Mouse (Mus musculus) midbrain, embryonic 15.5 days (tissue): Measurements from ENCODE around the gene Slc51b. TPM values are rescaled to one million over a fixed set of nuclear protein-coding genes. Genes with fewer than 3 reads are reported as not detected.

ENCODE experiments used
- ATAC-seq: fragments of 200-750 bp; cut with Nextera tagmentation; replicated peaks from 2 replicates; pipeline ENCODE4 v1.8.0; 2017; ENCODE audit warnings: moderate TSS enrichment
- H3K27ac ChIP-seq: fragments of 300-500 bp; sonication (generic); 2 replicates; pipeline ENCODE4 v1.5.1; 2015; ENCODE audit warnings: mild to moderate bottlenecking, inconsistent platforms
- H3K27me3 ChIP-seq: fragments of 300-500 bp; sonication (generic); replicated peaks from 2 replicates; pipeline ENCODE4 v1.6.1; 2015; ENCODE audit warnings: inconsistent platforms
- H3K36me3 ChIP-seq: fragments of 300-500 bp; sonication (generic); replicated peaks from 2 replicates; pipeline ENCODE4 v1.6.1; 2015; ENCODE audit warnings: inconsistent platforms
- H3K4me1 ChIP-seq: fragments of 300-500 bp; sonication (generic); 2 replicates; pipeline ENCODE4 v1.6.1; 2015; ENCODE audit warnings: inconsistent platforms
- H3K4me2 ChIP-seq: fragments of 300-500 bp; sonication (generic); 2 replicates; pipeline ENCODE4 v1.6.1; 2015; ENCODE audit warnings: inconsistent platforms, mild to moderate bottlenecking, moderate library complexity
- H3K4me3 ChIP-seq: fragments of 300-500 bp; sonication (generic); 2 replicates; pipeline ENCODE4 v1.5.1; 2015; ENCODE audit warnings: mild to moderate bottlenecking, inconsistent platforms
- H3K9ac ChIP-seq: fragments of 300-500 bp; sonication (generic); 2 replicates; pipeline ENCODE4 v1.6.1; 2015; ENCODE audit warnings: mild to moderate bottlenecking, inconsistent platforms
- H3K9me3 ChIP-seq: fragments of 300-500 bp; sonication (generic); 2 replicates; pipeline ENCODE4 v1.6.1; 2016; ENCODE audit warnings: inconsistent platforms
- WGBS: fragments of 180-500 bp; shearing (Covaris S2); methylation state at CpG from one replicate; pipeline ENCODE4 v1.1.7; 2015; ENCODE audit warnings: mixed read lengths; 5-methylcytosine and 5-hydroxymethylcytosine counted together
- polyA plus RNA-seq: library from polyadenylated mRNA; unstranded; fragments of >200 nt; fragmentation: Nextera tagmentation; extraction: Ambion mirVana; gene quantifications from 2 replicates; pipeline ENCODE4 v1.2.1, GENCODE M21; 2015

Slc51b gene
- polyA plus RNA-seq, 1 experiment from 2014 or later, result not detected

DNA sequence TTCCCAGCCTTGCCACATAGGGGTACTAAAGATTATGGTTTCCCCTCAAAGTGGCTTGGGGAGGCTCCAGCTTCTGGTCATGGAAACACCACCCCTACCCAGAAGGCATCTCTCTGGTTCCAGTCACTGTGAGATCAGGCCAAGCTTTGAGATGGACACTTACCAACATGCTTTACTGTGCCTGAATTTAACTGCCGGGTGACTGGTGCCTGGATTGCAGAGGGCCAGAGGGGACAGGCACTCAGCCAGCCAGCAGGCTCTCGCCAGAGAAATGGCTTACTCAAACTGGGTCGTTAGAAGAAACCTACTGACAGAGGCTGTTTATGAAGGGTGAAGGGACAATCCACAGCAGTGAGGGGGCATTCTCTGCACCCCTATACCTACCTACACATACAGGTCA is 38.5 kb downstream of the Slc51b start:
- Histone ChIP-seq H3K9me3 (no peaks in the 10 kb centered on the region), H3K9ac (no peak overlapping the region), H3K36me3 (no peaks in the 10 kb centered on the region), H3K27ac (no peak overlapping the region), H3K4me3 (no peak overlapping the region), H3K4me1 (no peaks in the 10 kb centered on the region), H3K4me2 (no peak overlapping the region), H3K27me3 (peaks cover 5% of the 10 kb centered on the region; the same call in 1 of the 2 replicates)
- WGBS, result 55% methylated on average over 3 of the region's 3 CpGs
- ATAC-seq, result no peak

DNA sequence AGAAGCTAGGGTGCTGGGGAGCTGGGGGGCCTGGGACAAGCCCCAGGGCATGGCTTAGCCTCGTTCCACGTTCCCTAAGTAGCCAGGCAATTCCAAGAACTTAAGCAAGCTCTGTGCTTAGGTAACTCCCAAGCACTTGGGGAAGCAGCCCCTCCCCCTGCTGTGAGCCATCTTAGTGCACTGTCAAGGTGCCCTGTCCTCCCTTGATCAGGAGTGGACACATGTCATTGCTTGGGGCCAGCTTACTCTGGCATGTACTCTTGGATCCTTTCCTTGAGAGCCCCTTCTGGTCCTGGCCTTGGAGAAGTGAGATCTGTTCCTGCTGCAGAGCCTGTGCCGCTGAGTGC is 40.0 kb downstream of the Slc51b start:
- H3K27me3 ChIP-seq, result no peaks in the 10 kb centered on the region
- no peak overlapping the region for H3K27ac ChIP-seq
- 68% methylated on average over 3 of the region's 3 CpGs for WGBS
- H3K4me3 ChIP-seq, result no peak overlapping the region
- no peak for ATAC-seq
- no peak overlapping the region for H3K4me2 ChIP-seq
- H3K9me3 ChIP-seq, result no peaks in the 10 kb centered on the region
- H3K9ac ChIP-seq, result no peak overlapping the region
- H3K4me1 ChIP-seq, result no peaks in the 10 kb centered on the region
- H3K36me3 ChIP-seq, result no peaks in the 10 kb centered on the region

DNA sequence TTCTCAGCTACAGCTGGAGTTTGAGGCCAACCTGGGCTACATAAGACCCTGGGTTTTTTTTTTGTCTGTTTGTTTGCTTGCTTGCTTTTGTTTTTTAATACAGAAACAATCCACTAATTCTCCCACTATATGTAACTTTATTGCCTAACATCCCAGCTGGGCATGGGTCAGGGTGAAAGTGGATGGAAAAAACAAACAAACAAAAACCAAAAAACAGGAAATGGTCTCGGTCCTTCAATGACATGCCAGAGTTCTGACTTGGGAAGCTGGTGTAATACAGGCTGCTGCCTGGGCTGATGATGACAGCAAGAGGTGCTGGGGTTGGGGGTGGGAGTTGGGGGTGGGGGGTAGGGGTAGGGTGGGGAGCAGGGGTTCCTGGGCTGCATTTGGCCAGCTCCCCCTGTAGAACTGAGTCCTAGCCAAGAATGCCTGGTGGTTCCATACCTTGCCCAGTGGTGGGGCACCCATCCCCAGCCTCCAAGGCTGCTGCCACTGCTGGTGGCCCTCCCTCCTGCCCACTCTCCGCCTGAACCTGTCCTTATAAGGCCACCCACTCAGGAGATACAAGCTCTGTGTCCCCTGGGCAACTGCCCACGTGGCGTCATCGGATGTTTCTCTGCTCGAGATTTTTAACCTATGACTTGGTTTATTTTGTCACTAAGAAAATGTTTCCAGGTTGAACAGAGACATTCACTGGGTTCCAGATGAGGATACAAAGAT is 40.6 kb downstream of the Slc51b start:
- no peaks in the 10 kb centered on the region for H3K36me3 ChIP-seq
- no peak overlapping the region for H3K27ac ChIP-seq
- WGBS, result 84% methylated on average over 6 of the region's 6 CpGs
- ATAC-seq, result no peak
- no peaks in the 10 kb centered on the region for H3K4me1 ChIP-seq
- H3K9ac ChIP-seq, result no peak overlapping the region
- H3K4me3 ChIP-seq, result no peak overlapping the region
- H3K27me3 ChIP-seq, result no peaks in the 10 kb centered on the region
- no peak overlapping the region for H3K4me2 ChIP-seq
- H3K9me3 ChIP-seq, result no peaks in the 10 kb centered on the region

DNA sequence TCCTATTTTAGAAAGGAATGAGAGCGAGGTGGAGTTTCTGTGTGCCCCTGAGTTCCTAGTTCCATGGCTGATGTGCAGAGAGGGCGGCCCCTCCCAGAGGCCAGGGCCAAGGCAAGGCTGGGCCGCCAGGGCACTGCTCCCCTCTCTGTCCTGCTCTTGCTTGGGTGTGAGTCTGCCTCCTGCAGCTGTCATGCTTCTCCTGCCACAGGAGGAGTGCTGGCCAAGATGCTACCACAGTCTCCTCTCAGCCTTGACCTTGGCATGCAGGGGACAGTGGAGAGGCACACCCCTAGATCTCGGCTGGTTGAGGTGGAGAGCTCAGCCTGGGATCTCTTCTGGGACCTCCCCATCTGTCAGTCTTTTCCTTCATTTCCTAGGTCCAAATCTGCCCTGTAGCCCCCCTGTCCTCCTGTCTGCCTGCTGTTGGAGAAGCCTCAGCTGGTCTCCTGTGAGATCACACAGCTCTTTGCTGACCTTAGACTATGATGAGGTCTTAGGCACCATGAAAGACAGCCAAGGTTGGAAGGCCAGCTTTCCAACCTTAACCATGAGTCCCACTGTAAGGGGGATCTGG is 41.7 kb downstream of the Slc51b start:
- H3K4me3 ChIP-seq, result no peak overlapping the region
- ATAC-seq, result no peak
- no peak overlapping the region for H3K27ac ChIP-seq
- H3K4me2 ChIP-seq, result no peak overlapping the region
- no peaks in the 10 kb centered on the region for H3K9me3 ChIP-seq
- H3K9ac ChIP-seq, result no peak overlapping the region
- H3K4me1 ChIP-seq, result no peaks in the 10 kb centered on the region
- H3K36me3 ChIP-seq, result no peaks in the 10 kb centered on the region
- WGBS, result 78% methylated on average over 4 of the region's 4 CpGs
- H3K27me3 ChIP-seq, result no peaks in the 10 kb centered on the region

DNA sequence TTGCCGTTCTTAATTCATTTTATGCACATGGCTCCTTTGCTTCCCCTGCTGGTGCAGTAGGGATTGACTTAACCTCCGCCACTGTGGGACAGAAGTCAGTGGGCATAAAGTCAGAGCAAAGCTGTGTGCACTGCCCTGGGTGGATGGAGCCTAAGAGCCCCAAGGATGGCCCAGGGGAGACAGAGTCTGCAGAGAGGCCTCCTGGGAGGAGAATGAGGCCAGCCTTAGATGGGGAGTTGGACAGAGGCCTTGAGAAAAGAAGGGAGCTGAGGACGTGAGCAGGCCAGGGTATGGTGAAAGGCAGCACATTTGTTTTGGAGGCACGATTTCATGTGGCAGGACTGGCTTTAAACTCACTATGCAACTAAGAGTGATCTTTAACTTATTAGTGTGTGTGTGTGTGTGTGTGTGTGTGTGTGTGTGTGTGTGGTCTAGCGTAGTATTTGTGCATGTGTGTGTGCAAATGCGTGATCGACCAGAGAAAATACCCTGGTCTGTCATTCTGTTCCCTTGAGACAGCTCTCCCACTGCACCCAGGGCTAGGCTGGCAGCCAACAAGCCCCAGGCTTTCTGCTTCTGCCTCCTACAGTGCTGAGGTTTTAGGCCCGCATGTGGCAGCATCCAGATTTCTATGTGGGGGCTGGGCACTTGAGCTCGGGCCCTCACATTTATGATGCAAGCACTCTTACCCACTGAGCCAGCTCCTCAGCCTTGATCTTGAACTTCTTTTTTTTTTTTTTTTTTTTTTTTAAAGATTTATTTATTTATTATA is 47.4 kb downstream of the Slc51b start:
- no peaks in the 10 kb centered on the region for H3K9me3 ChIP-seq
- ATAC-seq, result no peak
- 0 out of 2 replicates have a peak, but pooled peaks cover 3% of the 10 kb centered on the region for H3K36me3 ChIP-seq
- WGBS, result 79% methylated on average over 9 of the region's 9 CpGs
- H3K4me1 ChIP-seq, result no peaks in the 10 kb centered on the region
- no peak overlapping the region for H3K4me2 ChIP-seq
- H3K4me3 ChIP-seq, result no peak overlapping the region
- H3K27me3 ChIP-seq, result no peaks in the 10 kb centered on the region
- no peak overlapping the region for H3K27ac ChIP-seq
- H3K9ac ChIP-seq, result no peak overlapping the region

DNA sequence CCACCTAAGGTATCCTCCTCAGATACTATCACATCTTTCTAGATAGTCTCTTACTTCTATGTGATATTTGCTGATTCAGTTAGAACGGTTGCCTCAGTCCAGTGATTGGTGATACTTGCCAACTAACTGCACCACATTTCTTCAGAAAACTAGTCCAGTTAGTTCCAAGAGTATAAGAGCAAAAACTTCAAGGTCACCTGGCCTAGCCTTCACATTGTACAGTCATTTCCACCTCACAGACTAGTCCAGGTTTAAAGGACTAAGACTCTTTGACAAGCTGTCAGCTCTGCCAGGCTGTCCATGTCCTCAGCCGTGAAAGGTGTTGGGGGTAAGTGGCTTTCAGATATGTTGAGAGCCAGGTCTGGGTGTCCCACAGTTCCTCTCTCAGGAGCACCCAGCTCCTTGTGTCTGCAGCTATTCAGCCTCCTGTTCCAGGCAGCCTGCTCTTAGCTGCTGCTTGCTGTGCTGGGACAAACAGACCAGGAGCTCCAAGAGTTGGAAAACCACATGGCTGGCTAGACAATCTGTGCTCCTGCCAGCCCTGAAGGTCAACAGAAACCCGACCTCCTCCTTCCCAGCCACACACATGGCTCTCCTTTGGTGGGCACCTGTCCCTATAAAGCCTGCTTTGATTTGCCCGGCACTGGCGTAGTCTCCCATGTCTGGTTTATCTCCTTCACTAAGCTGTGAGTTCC is 48.1 kb downstream of the Slc51b start:
- no peak for ATAC-seq
- Histone ChIP-seq H3K27me3 (no peaks in the 10 kb centered on the region), H3K4me2 (no peak overlapping the region), H3K36me3 (0 out of 2 replicates have a peak, but pooled peaks cover 3% of the 10 kb centered on the region), H3K9ac (no peak overlapping the region), H3K9me3 (no peaks in the 10 kb centered on the region), H3K4me3 (no peak overlapping the region), H3K27ac (no peak overlapping the region), H3K4me1 (no peaks in the 10 kb centered on the region)
- 87% methylated on average over 5 of the region's 5 CpGs for WGBS

DNA sequence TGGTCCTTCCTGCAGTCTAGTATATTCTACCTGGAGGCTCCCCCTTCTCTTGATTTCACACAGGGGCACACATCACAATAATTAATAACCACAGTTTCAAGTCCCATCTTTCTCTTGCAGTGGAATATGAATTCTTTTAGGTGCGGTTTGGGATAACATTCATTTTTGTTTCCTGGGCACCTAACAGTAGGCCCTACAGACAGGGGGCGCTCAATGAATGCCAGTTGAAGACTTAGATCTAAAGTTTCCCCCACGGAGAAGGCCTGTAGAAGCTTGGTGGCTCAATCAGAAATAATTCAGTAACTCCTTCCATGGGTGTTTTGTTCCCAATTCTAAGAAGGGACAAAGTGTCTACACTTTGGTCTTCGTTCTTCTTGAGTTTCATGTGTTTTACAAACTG is 50.3 kb downstream of the Slc51b start:
- Histone ChIP-seq H3K36me3 (0 out of 2 replicates have a peak, but pooled peaks cover 3% of the 10 kb centered on the region), H3K9ac (no peak overlapping the region), H3K9me3 (no peaks in the 10 kb centered on the region), H3K4me2 (no peak overlapping the region), H3K4me1 (no peaks in the 10 kb centered on the region), H3K27me3 (no peaks in the 10 kb centered on the region), H3K4me3 (no peak overlapping the region), H3K27ac (no peak overlapping the region)
- WGBS, result 73% methylated on average over 4 of the region's 4 CpGs
- no peak for ATAC-seq

DNA sequence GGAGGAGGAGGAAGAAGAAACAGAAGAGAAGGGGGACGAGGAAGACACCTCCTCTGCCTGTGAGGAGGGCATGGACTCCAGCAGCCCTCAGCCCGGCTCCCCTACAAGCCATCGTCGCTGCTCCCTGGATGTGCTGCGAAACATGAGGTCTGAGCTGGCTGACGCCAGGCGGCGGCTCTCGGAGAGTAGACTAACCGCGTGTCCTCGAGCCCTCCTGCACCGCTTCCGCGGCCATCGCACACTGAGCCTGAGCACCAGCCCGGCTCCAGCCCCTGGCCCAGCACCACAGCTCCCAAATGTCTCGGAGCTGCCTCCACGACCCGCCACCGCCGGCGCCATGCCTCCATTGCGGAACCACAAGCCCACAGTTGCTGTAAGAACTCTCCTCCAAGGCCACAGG is 51.0 kb downstream of the Slc51b start:
- Histone ChIP-seq H3K27ac (no peak overlapping the region), H3K9me3 (no peaks in the 10 kb centered on the region), H3K36me3 (0 out of 2 replicates have a peak, but pooled peaks cover 3% of the 10 kb centered on the region), H3K4me2 (no peak overlapping the region), H3K9ac (no peak overlapping the region), H3K4me1 (no peaks in the 10 kb centered on the region), H3K4me3 (no peak overlapping the region), H3K27me3 (no peaks in the 10 kb centered on the region)
- no peak for ATAC-seq
- WGBS, result 78% methylated on average over 24 of the region's 24 CpGs

DNA sequence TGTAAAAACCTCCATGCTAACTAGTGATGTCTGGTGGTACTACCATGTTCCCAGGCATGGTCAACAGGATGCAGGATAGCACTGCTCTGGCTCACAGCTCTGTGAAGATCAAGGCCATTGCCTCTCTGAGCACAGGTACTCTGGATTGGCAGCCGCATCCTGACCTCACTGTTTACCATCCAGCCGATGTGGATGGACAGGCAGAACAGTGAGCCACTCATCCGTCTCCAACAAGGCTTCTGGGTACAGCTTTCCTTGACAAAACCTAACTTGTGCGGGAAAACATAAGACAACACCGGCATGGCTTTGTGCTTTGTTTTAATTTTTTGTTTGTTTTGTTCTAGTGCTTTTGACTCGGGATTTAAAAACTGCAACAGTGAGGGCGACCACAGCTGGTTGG is 57.0 kb downstream of the Slc51b start:
- 90% methylated on average over 7 of the region's 7 CpGs for WGBS
- no peak for ATAC-seq
- no peaks in the 10 kb centered on the region for H3K27me3 ChIP-seq

DNA sequence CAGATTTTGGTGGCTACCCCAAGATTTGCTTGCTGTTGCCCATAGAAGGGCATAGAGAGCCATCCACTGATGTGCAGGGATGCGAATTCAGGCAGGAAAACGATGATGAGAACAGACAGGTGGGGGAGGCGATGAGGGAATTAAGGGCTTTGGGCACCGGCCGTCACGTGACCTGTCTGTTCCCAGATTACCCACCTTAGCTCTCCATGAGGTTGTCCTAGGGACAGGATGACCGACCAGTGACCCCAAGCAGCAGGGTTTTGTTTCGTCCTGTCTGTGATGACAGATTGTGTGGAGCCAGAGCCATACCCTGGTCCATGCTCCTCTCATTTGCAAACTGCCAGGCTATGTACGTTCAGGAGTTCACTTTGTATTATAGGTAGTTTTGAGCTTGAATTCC is 59.1 kb downstream of the Slc51b start:
- ATAC-seq, result no peak
- WGBS, result 87% methylated on average over 9 of the region's 9 CpGs

More for the DNA sequence above, 57.0 kb downstream of the Slc51b start:
- no peaks in the 10 kb centered on the region for H3K4me1 ChIP-seq
- H3K4me3 ChIP-seq, result no peak overlapping the region
- no peak overlapping the region for H3K27ac ChIP-seq
- no peak overlapping the region for H3K4me2 ChIP-seq
- H3K36me3 ChIP-seq, result peaks cover 13% of the 10 kb centered on the region
- H3K9me3 ChIP-seq, result no peaks in the 10 kb centered on the region
- no peak overlapping the region for H3K9ac ChIP-seq

More for the DNA sequence above, 59.1 kb downstream of the Slc51b start:
- H3K36me3 ChIP-seq, result peaks cover 26% of the 10 kb centered on the region
- H3K9me3 ChIP-seq, result no peaks in the 10 kb centered on the region
- no peak overlapping the region for H3K4me3 ChIP-seq
- H3K27me3 ChIP-seq, result no peaks in the 10 kb centered on the region
- no peak overlapping the region for H3K27ac ChIP-seq
- no peak overlapping the region for H3K4me2 ChIP-seq
- H3K9ac ChIP-seq, result no peak overlapping the region
- no peaks in the 10 kb centered on the region for H3K4me1 ChIP-seq
